Mouse (Mus musculus) sigmoid colon, adult 10 weeks (tissue): Measurements from ENCODE around the gene Hspa8. TPM values are rescaled to one million over a fixed set of nuclear protein-coding genes. Genes with fewer than 3 reads are reported as not detected.

Experiments used
- polyA plus RNA-seq: library from polyadenylated mRNA; stranded (reverse); fragments of 350-450 nt; fragmentation: Illumina TruSeq; extraction: RNeasy Lipid Tissue Mini Kit (QIAGEN cat#74804); gene quantifications from one replicate; pipeline ENCODE4 v1.2.3, GENCODE M21; 2014; ENCODE audit warnings: low read depth, low replicate concordance

Hspa8 gene
- 1,069 TPM for polyA plus RNA-seq

DNA sequence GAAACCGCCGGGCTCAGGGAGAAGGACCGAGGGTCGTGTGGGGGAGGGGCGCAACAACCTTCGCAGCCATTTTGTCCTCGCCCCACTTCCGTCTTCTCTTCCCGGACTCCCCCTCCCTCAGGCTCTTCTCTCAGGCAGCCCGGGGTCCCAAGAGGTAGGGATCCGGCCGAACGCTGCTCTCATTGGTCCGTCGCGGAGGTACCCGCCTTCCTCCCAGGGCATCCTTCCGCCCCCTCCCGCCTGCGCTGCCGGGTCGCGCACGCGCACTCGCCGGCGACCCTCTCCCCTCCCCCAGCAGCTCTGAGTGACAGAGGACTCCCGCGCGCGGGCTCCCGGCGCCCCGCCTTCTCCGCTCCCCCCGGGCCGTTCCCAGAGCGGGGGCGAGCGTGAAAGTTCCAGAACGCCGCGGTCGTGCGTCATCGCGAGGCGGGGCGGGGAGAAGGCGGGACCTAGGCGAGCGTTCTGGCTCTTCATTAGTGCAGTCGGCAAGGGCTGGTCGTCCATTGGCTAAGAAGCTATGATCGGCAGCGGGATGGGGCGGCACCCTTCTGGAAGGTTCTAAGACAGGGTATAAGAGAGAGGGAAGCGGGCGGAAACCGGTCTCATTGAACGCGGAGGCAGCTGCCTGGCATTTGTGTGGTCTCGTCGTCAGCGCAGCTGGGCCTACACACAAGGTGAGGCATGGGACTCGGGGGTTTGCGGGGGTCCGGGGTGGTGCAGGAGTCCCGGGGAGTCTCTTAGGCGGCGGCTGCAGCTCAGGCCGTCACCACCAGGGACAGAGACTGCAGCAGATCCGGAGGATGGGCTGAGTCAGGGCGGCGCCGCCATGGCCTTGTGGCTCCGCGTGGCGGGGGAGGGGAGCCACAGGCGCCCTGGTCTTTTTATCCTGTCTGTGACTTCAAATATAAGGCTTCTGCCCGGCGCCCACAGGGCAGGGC lies at the start of gene Hspa8:
Gene Hspa8 (plus strand): TSS at position 310 of the 938 bp plus-strand sequence.

Other genes with a start within 250 kb of the Hspa8 start
- gene Gm21915, start 130.4 kb upstream of the Hspa8 start, polyA plus RNA-seq = not detected
- gene Clmp, start 115.0 kb upstream of the Hspa8 start, polyA plus RNA-seq = 53.5 TPM
- not detected for gene Bsx, start 73.1 kb downstream of the Hspa8 start, polyA plus RNA-seq
- gene Jhy, start 163.1 kb downstream of the Hspa8 start, polyA plus RNA-seq = not detected
- gene Crtam, start 203.6 kb downstream of the Hspa8 start, polyA plus RNA-seq = not detected